Mouse (Mus musculus) liver, adult 2 months (tissue): ENCODE measurements around the gene Prdm16.

Experiments used
- CTCF ChIP-seq: fragments of 200-500 bp; IDR thresholded peaks from 2 replicates; pipeline ENCODE4 v1.5.1; 2011; ENCODE audit warnings: low read depth, low read length, control low read depth
- POLR2A ChIP-seq: fragments of 200-500 bp; IDR thresholded peaks from 2 replicates; pipeline ENCODE4 v1.6.1; 2011; ENCODE audit warnings: low read length, control low read depth; ENCODE audit not compliant: insufficient read depth; ENCODE audit errors: extremely low read depth

GRCm38 (mm10) chr4:154456265-154456822, 180.3 kb downstream of the Prdm16 start:
- no peak for TF ChIP-seq CTCF
- no peak for TF ChIP-seq POLR2A
